Mouse (Mus musculus) layer of hippocampus, adult 9-10 months (tissue): ENCODE measurements around the gene BC049352.

Experiments
- DNase-seq: peaks from one replicate; pipeline ENCODE4 v3.0.0; 2022; ENCODE audit warnings: low spot score

Gene BC049352

GRCm38 (mm10) chr9:45250306-45250705 is 68.5 kb downstream of the BC049352 start:
- no peak for DNase-seq

- no peak for DNase-seq
These were observed 69.5 kb downstream of the BC049352 start for GRCm38 (mm10) chr9:45251281-45251680.

GRCm38 (mm10) chr9:45251990-45252389 is 70.2 kb downstream of the BC049352 start:
- no peak for DNase-seq

GRCm38 (mm10) chr9:45252395-45252794 is 70.6 kb downstream of the BC049352 start:
- DNase-seq: no peak

GRCm38 (mm10) chr9:45254021-45254420 is 72.2 kb downstream of the BC049352 start:
- no peak for DNase-seq

GRCm38 (mm10) chr9:45254605-45255004 is 72.8 kb downstream of the BC049352 start:
- DNase-seq: no peak

GRCm38 (mm10) chr9:45255431-45255830 is 73.6 kb downstream of the BC049352 start:
- no peak for DNase-seq

GRCm38 (mm10) chr9:45255967-45256366 is 74.2 kb downstream of the BC049352 start:
- DNase-seq: no peak

- no peak for DNase-seq
These were observed 77.3 kb downstream of the BC049352 start for GRCm38 (mm10) chr9:45259065-45259464.

- DNase-seq: no peak
These were observed 79.7 kb downstream of the BC049352 start for GRCm38 (mm10) chr9:45261466-45261865.

- no peak for DNase-seq
These were observed 80.1 kb downstream of the BC049352 start for GRCm38 (mm10) chr9:45261872-45262271.

GRCm38 (mm10) chr9:45267099-45267498 is 85.3 kb downstream of the BC049352 start:
- no peak for DNase-seq

- no peak for DNase-seq
These were observed 86.3 kb downstream of the BC049352 start for GRCm38 (mm10) chr9:45268079-45268478.

GRCm38 (mm10) chr9:45268597-45269325 is 87.0 kb downstream of the BC049352 start, which contains the start of gene Il10ra:
TSS of gene Il10ra (minus strand) at chr9:45269149.
- DNase-seq: no peak

- no peak for DNase-seq
These were observed 90.4 kb downstream of the BC049352 start for GRCm38 (mm10) chr9:45272213-45272612.

GRCm38 (mm10) chr9:45274218-45274617 is 92.4 kb downstream of the BC049352 start:
- DNase-seq: no peak

- no peak for DNase-seq
These were observed 92.8 kb downstream of the BC049352 start for GRCm38 (mm10) chr9:45274635-45275034.

GRCm38 (mm10) chr9:45280059-45280458 is 98.3 kb downstream of the BC049352 start:
- no peak for DNase-seq

GRCm38 (mm10) chr9:45280891-45281290 is 99.1 kb downstream of the BC049352 start:
- DNase-seq: no peak

GRCm38 (mm10) chr9:45282466-45282865 is 100.7 kb downstream of the BC049352 start:
- no peak for DNase-seq

- DNase-seq: no peak
These were observed 109.8 kb downstream of the BC049352 start for GRCm38 (mm10) chr9:45291481-45292168.

GRCm38 (mm10) chr9:45294210-45295011 is 112.6 kb downstream of the BC049352 start:
- DNase-seq: no peak
